Mouse (Mus musculus) E14TG2a.4 (cell line): ENCODE measurements around the gene Gm42957.

ENCODE experiments used
- CTCF ChIP-seq: conservative IDR thresholded peaks from 2 replicates; pipeline ENCODE4 v1.5.1; 2014; ENCODE audit warnings: low read length
- NANOG ChIP-seq: IDR thresholded peaks from 2 replicates; pipeline ENCODE4 v1.6.1; 2014; ENCODE audit warnings: borderline replicate concordance, low read length, mixed read lengths
- POU5F1 ChIP-seq: IDR thresholded peaks from 2 replicates; pipeline ENCODE4 v1.6.1; 2014; ENCODE audit warnings: low read length, borderline replicate concordance

GRCm38 (mm10) chr3:96692506-96692905, 57.2 kb downstream of the Gm42957 start:
- peak; percentile 31 for TF ChIP-seq CTCF
- no peak for TF ChIP-seq NANOG
- TF ChIP-seq POU5F1: no peak
